Mouse (Mus musculus) cerebellum, adult 2 months (tissue): Measurements from ENCODE around the gene Myo3b. TPM values are rescaled to one million over a fixed set of nuclear protein-coding genes. Genes with fewer than 3 reads are reported as not detected.
A peak's percentile ranks its signal among the peaks of the same experiment; 100 is the strongest.

Experiments
- DNase-seq, 2 experiments: peaks; one replicate each; pipeline ENCODE4 v3.0.0; 2021
- H3K27ac ChIP-seq: fragments of 200-500 bp; 2 replicates; pipeline ENCODE4 v1.5.1; 2012; ENCODE audit warnings: low read length, control low read depth, inconsistent platforms; ENCODE audit not compliant: insufficient read depth
- H3K27me3 ChIP-seq: fragments of 200-500 bp; 2 replicates; pipeline ENCODE4 v1.6.1; 2012; ENCODE audit warnings: inconsistent platforms, mild to moderate bottlenecking, low read length, moderate library complexity; ENCODE audit not compliant: control insufficient read depth, insufficient read depth
- H3K4me1 ChIP-seq: fragments of 200-500 bp; 2 replicates; pipeline ENCODE4 v1.6.1; 2011; ENCODE audit warnings: low read length; ENCODE audit not compliant: control insufficient read depth, insufficient read depth
- H3K4me3 ChIP-seq: fragments of 200-500 bp; replicated peaks from 2 replicates; pipeline ENCODE3; 2011; ENCODE audit warnings: mild to moderate bottlenecking, low read depth, low read length, control low read depth; ENCODE audit not compliant: insufficient read depth
- CTCF ChIP-seq: fragments of 200-500 bp; IDR thresholded peaks from 2 replicates; pipeline ENCODE4 v1.5.1; 2011; ENCODE audit warnings: low read depth, mild to moderate bottlenecking, control low read depth, low read length, moderate library complexity, borderline replicate concordance; ENCODE audit not compliant: insufficient read depth
- POLR2A ChIP-seq: fragments of 200-500 bp; IDR thresholded peaks from 2 replicates; pipeline ENCODE4 v1.6.1; 2011; ENCODE audit warnings: low read length, control low read depth, borderline replicate concordance; ENCODE audit not compliant: insufficient read depth
- WGBS: fragments of 180-500 bp; shearing (Covaris S2); methylation state at CpG from one replicate; pipeline ENCODE4 v1.1.7; 2018; 5-methylcytosine and 5-hydroxymethylcytosine counted together
- polyA plus RNA-seq: library from polyadenylated mRNA; depleted of rRNA; stranded (reverse); fragments of >200 nt; gene quantifications from 2 replicates; pipeline ENCODE4 v1.2.3, GENCODE M21; 2012

The Myo3b gene
- polyA plus RNA-seq, 1 experiment: 0.08 TPM

GRCm38 (mm10) chr2:70126783-70127182 is 87.9 kb downstream of the Myo3b start:
- no peak overlapping the region for H3K27ac ChIP-seq
- TF ChIP-seq CTCF: peak; percentile 86
- TF ChIP-seq POLR2A: no peak
- no peak overlapping the region for H3K4me3 ChIP-seq
- WGBS: under 1% methylated on average over 13 of the region's 13 CpGs
- H3K27me3 ChIP-seq: no peaks in the 10 kb centered on the region; the same call in 1 of the 2 replicates
- no peaks in the 10 kb centered on the region for H3K4me1 ChIP-seq
- DNase-seq: peak; percentile 50 to 60

GRCm38 (mm10) chr2:70127351-70128148 is 88.6 kb downstream of the Myo3b start:
- Histone ChIP-seq H3K4me3 (no peak overlapping the region), H3K27me3 (no peaks in the 10 kb centered on the region; the same call in 1 of the 2 replicates), H3K27ac (no peak overlapping the region), H3K4me1 (no peaks in the 10 kb centered on the region)
- TF ChIP-seq POLR2A (no peak), CTCF (no peak)
- 10% methylated on average over 21 of the region's 21 CpGs for WGBS
- no peak for DNase-seq

GRCm38 (mm10) chr2:70128590-70128989 is 89.7 kb downstream of the Myo3b start:
- DNase-seq: no peak
- Histone ChIP-seq H3K27ac (no peak overlapping the region), H3K4me3 (no peak overlapping the region), H3K27me3 (no peaks in the 10 kb centered on the region; the same call in 1 of the 2 replicates), H3K4me1 (no peaks in the 10 kb centered on the region)
- WGBS: 78% methylated on average over 6 of the region's 6 CpGs
- no peak for TF ChIP-seq CTCF
- no peak for TF ChIP-seq POLR2A

- H3K4me3 ChIP-seq: no peak overlapping the region
- no peak for TF ChIP-seq POLR2A
- TF ChIP-seq CTCF: no peak
- no peak for DNase-seq
- H3K4me1 ChIP-seq: no peaks in the 10 kb centered on the region
- 67% methylated on average over 3 of the region's 3 CpGs for WGBS
- no peaks in the 10 kb centered on the region; the same call in 1 of the 2 replicates for H3K27me3 ChIP-seq
- no peak overlapping the region for H3K27ac ChIP-seq
These were observed 90.6 kb downstream of the Myo3b start for GRCm38 (mm10) chr2:70129566-70129965.

GRCm38 (mm10) chr2:70133281-70133680 is 94.4 kb downstream of the Myo3b start:
- no peak overlapping the region for H3K27ac ChIP-seq
- 7% methylated on average over 4 of the region's 4 CpGs for WGBS
- H3K27me3 ChIP-seq: no peaks in the 10 kb centered on the region; the same call in 1 of the 2 replicates
- H3K4me1 ChIP-seq: no peaks in the 10 kb centered on the region; the same call in 1 of the 2 replicates
- TF ChIP-seq CTCF (no peak), POLR2A (no peak)
- no peak overlapping the region for H3K4me3 ChIP-seq
- peak in 1 of 2 experiments; percentile 35 for DNase-seq

DNA sequence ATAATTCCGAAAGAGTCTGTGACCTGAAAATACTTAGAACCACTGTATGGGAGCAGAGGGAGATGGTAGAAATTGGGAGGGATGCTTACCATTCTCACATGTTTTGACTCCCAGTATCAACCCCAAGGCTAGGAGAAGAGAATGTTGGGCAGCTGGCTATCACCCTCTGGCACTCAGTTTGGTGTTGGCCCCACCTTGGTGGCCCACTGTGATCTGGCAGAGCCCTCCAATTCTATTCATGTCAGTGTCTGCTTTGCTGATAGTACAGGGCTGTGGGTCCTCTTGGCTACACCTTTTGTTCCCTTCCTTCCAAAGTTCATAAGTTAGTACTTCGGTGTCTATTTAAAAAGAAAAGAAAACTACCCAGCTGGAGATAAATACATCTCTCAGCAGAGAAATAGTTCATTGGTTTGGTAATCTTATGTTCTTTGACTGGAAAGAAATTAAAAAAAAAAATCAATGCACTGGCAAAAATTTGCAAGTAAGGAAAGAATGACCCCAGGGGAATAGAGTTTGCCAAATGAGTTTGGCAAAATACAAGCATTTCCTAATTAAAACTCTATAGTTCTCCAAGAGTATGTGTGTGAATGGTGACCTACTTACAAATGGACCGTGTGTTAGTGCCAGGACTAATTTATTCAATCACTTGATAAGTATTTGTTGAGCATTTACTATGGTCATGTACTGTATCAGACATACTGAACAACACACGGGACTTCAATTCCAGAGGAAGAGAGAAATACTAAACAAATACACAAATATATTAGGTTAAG is 98.5 kb downstream of the Myo3b start:
- Histone ChIP-seq H3K27me3 (no peaks in the 10 kb centered on the region; the same call in 1 of the 2 replicates), H3K4me1 (no peaks in the 10 kb centered on the region; the same call in 1 of the 2 replicates), H3K27ac (no peak overlapping the region), H3K4me3 (no peak overlapping the region)
- TF ChIP-seq POLR2A: no peak
- no peak for TF ChIP-seq CTCF
- peak in 1 of 2 experiments; percentile 22 for DNase-seq
- 33% methylated on average over 4 of the region's 4 CpGs for WGBS

DNA sequence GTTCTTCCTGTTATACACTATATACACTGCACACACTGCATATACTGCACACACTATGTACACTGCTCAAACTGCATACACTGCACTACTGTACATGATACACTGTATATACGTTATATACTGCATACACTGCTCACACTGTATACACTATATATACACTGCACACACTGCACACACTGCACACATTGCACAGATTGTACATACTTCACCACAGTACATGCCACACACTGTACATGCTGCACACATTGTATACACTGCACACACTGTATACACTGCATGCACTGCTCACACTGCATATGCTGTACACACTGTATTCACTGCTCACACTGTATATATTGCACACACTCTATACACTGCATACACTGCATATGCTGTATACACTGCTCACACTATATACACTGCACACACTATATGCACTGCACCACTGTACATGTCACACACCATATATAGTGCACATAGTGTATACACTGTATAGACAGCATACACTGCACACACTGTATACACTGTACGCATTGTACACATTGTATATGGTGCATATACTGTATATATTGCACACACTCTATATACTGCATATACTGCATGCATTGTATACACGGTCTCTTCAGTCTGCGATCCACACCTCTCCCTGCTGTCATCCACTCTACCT is 104.7 kb downstream of the Myo3b start:
- no peak for DNase-seq
- Histone ChIP-seq H3K4me1 (no peaks in the 10 kb centered on the region), H3K27me3 (no peaks in the 10 kb centered on the region; the same call in 1 of the 2 replicates), H3K4me3 (no peak overlapping the region), H3K27ac (no peak overlapping the region)
- WGBS: 95% methylated on average over 4 of the region's 4 CpGs
- TF ChIP-seq CTCF (no peak), POLR2A (no peak)
